In genomic region chr8:85433017-85433393, GRCm38 (mm10) we compare ENCODE assay signal across 7 mouse cellular contexts. TPM values are rescaled to one million over a fixed set of nuclear protein-coding genes. Genes with fewer than 3 reads are reported as not detected.
DNase-seq lines count a peak whose midpoint lies in the region; ATAC-seq and TF ChIP-seq lines count a peak whose summit lies in the region.

No protein-coding gene starts in this region.

- no peak for TF ChIP-seq CTCF in testis, adult 2 months (IDR thresholded peaks at IDR 0.05; ENCODE audit: control insufficient read depth, insufficient read depth, insufficient replicate concordance, low read depth, low read length)
- no peak for TF ChIP-seq CTCF in liver, embryonic 14.5 days (IDR thresholded peaks at IDR 0.05; ENCODE audit: low read depth)

- no peaks in the 10 kb centered on the region for H3K27me3 ChIP-seq in testis, adult 2 months (ENCODE audit: control insufficient read depth, insufficient read depth, low read length)
- H3K27me3 ChIP-seq in forebrain, embryonic 14.5 days (replicated peaks; ENCODE audit: control insufficient read depth, insufficient read depth, low read length), result no peaks in the 10 kb centered on the region
- no peaks in the 10 kb centered on the region for H3K27me3 ChIP-seq in liver, embryonic 14.5 days (ENCODE audit: control insufficient read depth, insufficient read depth, low read length)

- H3K4me1 ChIP-seq in testis, adult 2 months (ENCODE audit: control insufficient read depth, insufficient read depth, low read length), result peaks cover 6% of the 10 kb centered on the region
- peaks cover 16% of the 10 kb centered on the region for H3K4me1 ChIP-seq in forebrain, embryonic 14.5 days (ENCODE audit: control insufficient read depth, insufficient read depth, low read length)
- peaks cover 18 to 19% of the 10 kb centered on the region in 2 experiments for H3K4me1 ChIP-seq in liver, embryonic 14.5 days (replicated peaks; ENCODE audit: control insufficient read depth in 2 of 2, insufficient read depth in 2 of 2, low read length in 1 of 2)

- peak overlapping the region; percentile 52 for H3K9ac ChIP-seq in forebrain, embryonic 14.5 days (ENCODE audit: low read length)
- peak overlapping the region; percentile 51 for H3K9ac ChIP-seq in liver, embryonic 14.5 days (replicated peaks)

- H3K4me3 ChIP-seq in testis, adult 2 months (ENCODE audit: control insufficient read depth, low read depth, low read length), result peak overlapping the region; percentile 96
- H3K4me3 ChIP-seq in forebrain, embryonic 14.5 days (ENCODE audit: low read depth, low read length), result peak overlapping the region; percentile 79
- peak overlapping the region; percentile 9 to 90; a peak in 3 of 4 replicates for H3K4me3 ChIP-seq in liver, embryonic 14.5 days (ENCODE audit: insufficient read depth in 1 of 2, low read depth in 2 of 2, low read length in 2 of 2)

- no peak for TF ChIP-seq EP300 in liver, embryonic 14.5 days (IDR thresholded peaks at IDR 0.05; ENCODE audit: low read depth)

- no peaks in the 10 kb centered on the region for H3K9me3 ChIP-seq in forebrain, embryonic 14.5 days (replicated peaks; ENCODE audit: control insufficient read depth, low read length)
- no peaks in the 10 kb centered on the region for H3K9me3 ChIP-seq in liver, embryonic 14.5 days (ENCODE audit: control insufficient read depth, low read length)

- no peaks in the 10 kb centered on the region for H3K36me3 ChIP-seq in testis, adult 2 months (ENCODE audit: control insufficient read depth, insufficient read depth, low read length)
- H3K36me3 ChIP-seq in forebrain, embryonic 14.5 days (ENCODE audit: control insufficient read depth, insufficient read depth, low read length), result no peaks in the 10 kb centered on the region
- H3K36me3 ChIP-seq in liver, embryonic 14.5 days (replicated peaks; ENCODE audit: control insufficient read depth, insufficient read depth, low read depth), result no peaks in the 10 kb centered on the region

- TF ChIP-seq POLR2A in testis, adult 2 months (IDR thresholded peaks at IDR 0.05; ENCODE audit: control insufficient read depth, low read depth, low read length), result no peak

- peak; percentile 63; the same call in 1 of the 2 replicates for ATAC-seq in forebrain, embryonic 14.5 days
- peak; percentile 42 for ATAC-seq in liver, embryonic 14.5 days (ENCODE audit: insufficient read depth)

- DNase-seq in testis, postnatal 14 days (ENCODE audit: low spot score), result no peak
- no peak for DNase-seq in forebrain, embryonic 14.5 days (ENCODE audit: low spot score)
- DNase-seq in liver, embryonic 14.5 days (ENCODE audit: low read depth in 3 of 3, low spot score in 3 of 3), result no peak
- no peak for DNase-seq in embryo, embryonic 11 days
- no peak for DNase-seq in right cerebral cortex, adult 2 months (ENCODE audit: low spot score in 2 of 2)
- DNase-seq in adrenal gland, adult 18-20 months (ENCODE audit: low spot score in 2 of 2), result no peak

- peak overlapping the region; percentile 55 for H3K4me2 ChIP-seq in forebrain, embryonic 14.5 days (ENCODE audit: low read length)
- peak overlapping the region; percentile 68 for H3K4me2 ChIP-seq in liver, embryonic 14.5 days (ENCODE audit: low read depth)

- WGBS in forebrain, embryonic 14.5 days, result 1% methylated on average over 6 of the region's 6 CpGs
- WGBS in liver, embryonic 14.5 days (ENCODE audit: insufficient replicate concordance), result 1% methylated on average over 6 of the region's 6 CpGs

- H3K27ac ChIP-seq in testis, adult 2 months (ENCODE audit: control insufficient read depth, insufficient read depth, low read depth, low read length), result peak overlapping the region; percentile 97
- H3K27ac ChIP-seq in forebrain, embryonic 14.5 days (ENCODE audit: low read depth, low read length), result peak overlapping the region; percentile 95; the same call in 1 of the 2 replicates
- H3K27ac ChIP-seq in liver, embryonic 14.5 days, result peak overlapping the region; percentile 32; the same call in 1 of the 2 replicates

RNA-seq across cellular contexts. Expression of gene 4921524J17Rik, which starts 0.4 kb away (rescaled TPM):
- polyA plus RNA-seq in testis, adult 2 months (2012; rRNA removed), result 10.3 and 12.4 TPM in 2 replicates
- polyA plus RNA-seq in forebrain, embryonic 14.5 days (2014; fragmentation: Nextera tagmentation; extraction: Ambion mirVana), result 64.7 and 71.6 TPM in 2 replicates
- polyA plus RNA-seq in liver, embryonic 14.5 days (2012; rRNA removed), result 5.4 and 7.0 TPM in 2 replicates
- polyA plus RNA-seq in liver, embryonic 14.5 days (2014; fragmentation: Nextera tagmentation; extraction: Ambion mirVana), result 15.4 and 17.1 TPM in 2 replicates
- 10 to 100 TPM; 16.8 to 34.1 TPM for total RNA-seq in adrenal gland, adult 18-20 months (2021)

RNA-seq across cellular contexts. Expression of gene Mylk3, which starts 46.9 kb away (rescaled TPM):
- polyA plus RNA-seq in testis, adult 2 months (2012; rRNA removed), result 1.3 and 1.5 TPM in 2 replicates
- polyA plus RNA-seq in forebrain, embryonic 14.5 days (2014; fragmentation: Nextera tagmentation; extraction: Ambion mirVana), result 0.60 and 0.63 TPM in 2 replicates
- 33.0 and 42.1 TPM in 2 replicates for polyA plus RNA-seq in liver, embryonic 14.5 days (2012; rRNA removed)
- polyA plus RNA-seq in liver, embryonic 14.5 days (2014; fragmentation: Nextera tagmentation; extraction: Ambion mirVana), result 48.7 and 53.1 TPM in 2 replicates
- total RNA-seq in adrenal gland, adult 18-20 months (2021), result under 1 TPM; 0.45 to 0.70 TPM

RNA-seq across cellular contexts. Expression of gene Gpt2, which starts 59.4 kb away (rescaled TPM):
- 12.7 and 15.6 TPM in 2 replicates for polyA plus RNA-seq in testis, adult 2 months (2012; rRNA removed)
- polyA plus RNA-seq in forebrain, embryonic 14.5 days (2014; fragmentation: Nextera tagmentation; extraction: Ambion mirVana), result 29.1 and 37.3 TPM in 2 replicates
- polyA plus RNA-seq in liver, embryonic 14.5 days (2012; rRNA removed), result 8.1 and 8.7 TPM in 2 replicates
- 13.1 and 15.5 TPM in 2 replicates for polyA plus RNA-seq in liver, embryonic 14.5 days (2014; fragmentation: Nextera tagmentation; extraction: Ambion mirVana)
- total RNA-seq in adrenal gland, adult 18-20 months (2021), result 100 to 1,000 TPM in 1 of 2 experiments, 10 to 100 TPM in 1; 74.5 to 255 TPM

Comparison
In these comparisons a context has a peak if more than half of its experiments do, and no peak if none do; other contexts are left out.
1. H3K27ac ChIP-seq: peak in every context shown above with its lines; median percentile 97 in testis, adult 2 months; 95 in forebrain, embryonic 14.5 days; 32 in liver, embryonic 14.5 days.
2. RNA of gene Mylk3, which starts 46.9 kb away (polyA plus RNA-seq): 33.0 to 53.1 TPM in liver, embryonic 14.5 days; 1.3 to 1.5 TPM in testis, adult 2 months and 0.60 to 0.63 TPM in forebrain, embryonic 14.5 days; every median in the first group is over 10 times any median in the second.
3. Peak in every context shown above with its lines, with median percentiles within 50 percentile points of each other: H3K4me3 ChIP-seq.